Mouse (Mus musculus) hindbrain, embryonic 13.5 days (tissue): ENCODE results near the gene Prcd. TPM values are rescaled to one million over a fixed set of nuclear protein-coding genes. Genes with fewer than 3 reads are reported as not detected.

Experiments
- ATAC-seq: fragments of 200-750 bp; cut with Nextera tagmentation; 2 replicates; pipeline ENCODE4 v1.8.0; 2017; ENCODE audit warnings: moderate TSS enrichment; ENCODE audit not compliant: low FRiP score
- H3K27ac ChIP-seq: fragments of 300-500 bp; sonication (generic); 2 replicates; pipeline ENCODE4 v1.5.1; 2015; ENCODE audit warnings: inconsistent platforms, mild to moderate bottlenecking, moderate library complexity
- H3K27me3 ChIP-seq: fragments of 300-500 bp; sonication (generic); 2 replicates; pipeline ENCODE4 v1.6.1; 2015; ENCODE audit warnings: mild to moderate bottlenecking, inconsistent platforms
- H3K36me3 ChIP-seq: fragments of 300-500 bp; sonication (generic); 2 replicates; pipeline ENCODE4 v1.6.1; 2015; ENCODE audit warnings: mild to moderate bottlenecking, inconsistent platforms
- H3K4me1 ChIP-seq: fragments of 300-500 bp; sonication (generic); replicated peaks from 2 replicates; pipeline ENCODE4 v1.6.1; 2015; ENCODE audit warnings: inconsistent platforms
- H3K4me2 ChIP-seq: fragments of 300-500 bp; sonication (generic); 2 replicates; pipeline ENCODE4 v1.6.1; 2015; ENCODE audit warnings: inconsistent platforms, mild to moderate bottlenecking, moderate library complexity
- H3K4me3 ChIP-seq: fragments of 300-500 bp; sonication (generic); 2 replicates; pipeline ENCODE4 v1.5.1; 2015; ENCODE audit warnings: mild to moderate bottlenecking, inconsistent platforms
- H3K9ac ChIP-seq: fragments of 300-500 bp; sonication (generic); 2 replicates; pipeline ENCODE4 v1.6.1; 2015; ENCODE audit warnings: mild to moderate bottlenecking, inconsistent platforms
- H3K9me3 ChIP-seq: fragments of 300-500 bp; sonication (generic); 2 replicates; pipeline ENCODE4 v1.6.1; 2016; ENCODE audit warnings: inconsistent platforms
- WGBS: fragments of 180-500 bp; shearing (Covaris S2); methylation state at CpG from one replicate; pipeline ENCODE4 v1.1.7; 2015; 5-methylcytosine and 5-hydroxymethylcytosine counted together
- polyA plus RNA-seq: library from polyadenylated mRNA; unstranded; fragments of >200 nt; fragmentation: Nextera tagmentation; extraction: Ambion mirVana; gene quantifications from 2 replicates; pipeline ENCODE4 v1.2.1, GENCODE M21; 2015

Prcd gene
- polyA plus RNA-seq, 1 experiment from 2014 or later: 1.2 TPM

GRCm38 (mm10) chr11:116693899-116694249 lies 40.5 kb downstream of the Prcd start:
- Histone ChIP-seq H3K27ac (no peak overlapping the region), H3K4me1 (peaks cover 18% of the 10 kb centered on the region), H3K36me3 (no peaks in the 10 kb centered on the region), H3K9ac (peak overlapping the region; percentile 68), H3K27me3 (peaks cover 50% of the 10 kb centered on the region), H3K4me2 (peak overlapping the region; percentile 68), H3K4me3 (peak overlapping the region; percentile 43), H3K9me3 (no peaks in the 10 kb centered on the region)
- ATAC-seq: no peak
- WGBS: 40% methylated on average over 4 of the region's 4 CpGs

GRCm38 (mm10) chr11:116694250-116695193 lies 41.2 kb downstream of the Prcd start:
- Histone ChIP-seq H3K9me3 (no peaks in the 10 kb centered on the region), H3K4me3 (peak overlapping the region; percentile 43), H3K4me2 (peak overlapping the region; percentile 68), H3K27me3 (peaks cover 50% of the 10 kb centered on the region), H3K9ac (peak overlapping the region; percentile 68), H3K36me3 (no peaks in the 10 kb centered on the region), H3K4me1 (peaks cover 18% of the 10 kb centered on the region), H3K27ac (no peak overlapping the region)
- 1% methylated on average over 63 of the region's 73 CpGs for WGBS
- ATAC-seq: no peak

- peaks cover 50% of the 10 kb centered on the region for H3K27me3 ChIP-seq
Measured at GRCm38 (mm10) chr11:116695194-116695880, 42.0 kb downstream of the Prcd start.

GRCm38 (mm10) chr11:116696426-116696825 lies 43.1 kb downstream of the Prcd start:
- peaks cover 18% of the 10 kb centered on the region for H3K4me1 ChIP-seq
- peaks cover 50% of the 10 kb centered on the region for H3K27me3 ChIP-seq
- no peak overlapping the region for H3K9ac ChIP-seq
- 92% methylated on average over 4 of the region's 4 CpGs for WGBS
- H3K36me3 ChIP-seq: no peaks in the 10 kb centered on the region
- no peaks in the 10 kb centered on the region for H3K9me3 ChIP-seq
- ATAC-seq: no peak
- no peak overlapping the region for H3K27ac ChIP-seq
- H3K4me2 ChIP-seq: no peak overlapping the region
- H3K4me3 ChIP-seq: no peak overlapping the region

More at GRCm38 (mm10) chr11:116695194-116695880, 42.0 kb downstream of the Prcd start:
- 18% methylated on average over 23 of the region's 23 CpGs for WGBS
- no peak overlapping the region for H3K9ac ChIP-seq
- no peak for ATAC-seq
- H3K4me3 ChIP-seq: no peak overlapping the region
- peak overlapping the region; percentile 68 for H3K4me2 ChIP-seq
- no peak overlapping the region for H3K27ac ChIP-seq
- peaks cover 18% of the 10 kb centered on the region for H3K4me1 ChIP-seq
- no peaks in the 10 kb centered on the region for H3K9me3 ChIP-seq
- no peaks in the 10 kb centered on the region for H3K36me3 ChIP-seq

GRCm38 (mm10) chr11:116697521-116697920 lies 44.2 kb downstream of the Prcd start:
- Histone ChIP-seq H3K4me3 (no peak overlapping the region), H3K27ac (no peak overlapping the region), H3K9ac (no peak overlapping the region), H3K4me1 (peaks cover 18% of the 10 kb centered on the region), H3K27me3 (peaks cover 49% of the 10 kb centered on the region), H3K36me3 (no peaks in the 10 kb centered on the region), H3K4me2 (no peak overlapping the region), H3K9me3 (no peaks in the 10 kb centered on the region)
- ATAC-seq: no peak
- 70% methylated on average over 9 of the region's 9 CpGs for WGBS

- no peaks in the 10 kb centered on the region for H3K36me3 ChIP-seq
- peaks cover 12% of the 10 kb centered on the region; the same call in 1 of the 2 replicates for H3K27me3 ChIP-seq
- 51% methylated on average over 5 of the region's 5 CpGs for WGBS
- H3K4me2 ChIP-seq: no peak overlapping the region
- no peak for ATAC-seq
- H3K4me1 ChIP-seq: no peaks in the 10 kb centered on the region
- H3K9me3 ChIP-seq: no peaks in the 10 kb centered on the region
- no peak overlapping the region for H3K27ac ChIP-seq
- H3K9ac ChIP-seq: no peak overlapping the region
- no peak overlapping the region for H3K4me3 ChIP-seq
Measured at GRCm38 (mm10) chr11:116701377-116701841, 48.1 kb downstream of the Prcd start.

- no peak overlapping the region for H3K9ac ChIP-seq
Measured at GRCm38 (mm10) chr11:116704336-116705035, 51.2 kb downstream of the Prcd start.

GRCm38 (mm10) chr11:116705204-116705608 lies 51.9 kb downstream of the Prcd start:
- Histone ChIP-seq H3K9me3 (no peaks in the 10 kb centered on the region), H3K4me1 (peaks cover 2% of the 10 kb centered on the region; the same call in 1 of the 2 replicates), H3K27ac (no peak overlapping the region), H3K27me3 (no peaks in the 10 kb centered on the region), H3K36me3 (no peaks in the 10 kb centered on the region), H3K9ac (no peak overlapping the region), H3K4me3 (no peak overlapping the region), H3K4me2 (no peak overlapping the region)
- no peak for ATAC-seq
- 94% methylated on average over 10 of the region's 10 CpGs for WGBS

More at GRCm38 (mm10) chr11:116704336-116705035, 51.2 kb downstream of the Prcd start:
- 92% methylated on average over 8 of the region's 8 CpGs for WGBS
- Histone ChIP-seq H3K27me3 (no peaks in the 10 kb centered on the region), H3K4me3 (no peak overlapping the region), H3K9me3 (no peaks in the 10 kb centered on the region), H3K4me2 (no peak overlapping the region), H3K36me3 (no peaks in the 10 kb centered on the region), H3K27ac (no peak overlapping the region), H3K4me1 (no peaks in the 10 kb centered on the region)
- no peak for ATAC-seq

- ATAC-seq: no peak
- Histone ChIP-seq H3K36me3 (no peaks in the 10 kb centered on the region), H3K27ac (no peak overlapping the region), H3K9ac (no peak overlapping the region), H3K4me2 (no peak overlapping the region), H3K4me3 (no peak overlapping the region), H3K9me3 (no peaks in the 10 kb centered on the region), H3K4me1 (peaks cover 3% of the 10 kb centered on the region; the same call in 1 of the 2 replicates), H3K27me3 (no peaks in the 10 kb centered on the region)
- WGBS: 75% methylated on average over 7 of the region's 7 CpGs
Measured at GRCm38 (mm10) chr11:116706363-116706762, 53.0 kb downstream of the Prcd start.

- H3K36me3 ChIP-seq: no peaks in the 10 kb centered on the region
- no peak overlapping the region for H3K9ac ChIP-seq
- 50% methylated on average over 10 of the region's 10 CpGs for WGBS
- H3K4me1 ChIP-seq: peaks cover 3% of the 10 kb centered on the region; the same call in 1 of the 2 replicates
- no peak overlapping the region for H3K4me3 ChIP-seq
- no peaks in the 10 kb centered on the region for H3K9me3 ChIP-seq
- H3K27me3 ChIP-seq: no peaks in the 10 kb centered on the region
- ATAC-seq: no peak
- H3K4me2 ChIP-seq: no peak overlapping the region
- 0 out of 2 replicates have a peak overlapping the region, but pooled peaks have one; percentile 26 for H3K27ac ChIP-seq
Measured at GRCm38 (mm10) chr11:116710171-116710570, 56.8 kb downstream of the Prcd start.

GRCm38 (mm10) chr11:116710793-116711192 lies 57.5 kb downstream of the Prcd start:
- 87% methylated on average over 10 of the region's 10 CpGs for WGBS
- Histone ChIP-seq H3K4me2 (no peak overlapping the region), H3K36me3 (no peaks in the 10 kb centered on the region), H3K4me3 (no peak overlapping the region), H3K27me3 (no peaks in the 10 kb centered on the region), H3K9me3 (no peaks in the 10 kb centered on the region), H3K27ac (no peak overlapping the region; the same call in 1 of the 2 replicates), H3K4me1 (peaks cover 3% of the 10 kb centered on the region; the same call in 1 of the 2 replicates), H3K9ac (no peak overlapping the region)
- ATAC-seq: no peak

GRCm38 (mm10) chr11:116714052-116714451 lies 60.7 kb downstream of the Prcd start:
- H3K27me3 ChIP-seq: no peaks in the 10 kb centered on the region
- no peak for ATAC-seq
- 96% methylated on average over 12 of the region's 12 CpGs for WGBS
- no peak overlapping the region for H3K4me2 ChIP-seq
- no peak overlapping the region for H3K4me3 ChIP-seq
- H3K9ac ChIP-seq: no peak overlapping the region
- H3K36me3 ChIP-seq: no peaks in the 10 kb centered on the region
- peaks cover 3% of the 10 kb centered on the region; the same call in 1 of the 2 replicates for H3K4me1 ChIP-seq
- no peak overlapping the region for H3K27ac ChIP-seq
- H3K9me3 ChIP-seq: no peaks in the 10 kb centered on the region
